Mouse (Mus musculus) heart, postnatal 10 days (tissue): ENCODE results near the gene Nid1. TPM values are rescaled to one million over a fixed set of nuclear protein-coding genes. Genes with fewer than 3 reads are reported as not detected.
"Not testable (repeated sequence)": the region's sequence is repeated elsewhere in the genome, so short reads cannot be mapped to it uniquely, and the experiment has no call there.

ENCODE experiments used
- DNase-seq, 2 experiments: peaks; one replicate each; pipeline ENCODE4 v3.0.0; 2021
- intact Hi-C: fragments of 180-260 bp; cut with DNase I; formaldehyde crosslinking; loops from one replicate; pipeline ENCODE4 v1.15.1; 2025
- total RNA-seq, 2 experiments: library from RNA; stranded (reverse); gene quantifications; 2 replicates each; pipeline ENCODE4 v1.2.3; 2021

Nid1 gene
- total RNA-seq, 2 experiments from 2014 or later = 202 to 215 TPM

DNA sequence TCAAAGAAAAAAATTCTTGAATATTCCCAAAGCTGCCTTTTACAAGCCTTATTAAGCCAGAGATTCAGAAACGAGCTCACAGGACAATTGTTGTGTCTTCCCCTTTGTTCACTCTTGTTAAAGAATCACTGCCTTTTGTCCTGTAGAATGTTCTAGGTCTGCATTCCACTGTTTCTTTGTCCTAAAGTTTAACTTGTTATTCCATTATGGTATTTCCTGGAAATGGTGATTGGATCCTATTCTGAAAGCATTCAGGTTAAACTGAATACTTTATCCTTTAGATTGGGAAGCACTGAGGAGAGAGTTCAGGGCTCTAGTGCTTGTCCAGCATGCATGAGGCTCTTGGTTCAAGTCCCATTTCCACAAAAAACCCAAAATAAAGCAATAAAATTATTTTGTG, 13.6 kb downstream of the Nid1 start:
- DNase-seq, intact Hi-C loops: not testable (repeated sequence)

DNA sequence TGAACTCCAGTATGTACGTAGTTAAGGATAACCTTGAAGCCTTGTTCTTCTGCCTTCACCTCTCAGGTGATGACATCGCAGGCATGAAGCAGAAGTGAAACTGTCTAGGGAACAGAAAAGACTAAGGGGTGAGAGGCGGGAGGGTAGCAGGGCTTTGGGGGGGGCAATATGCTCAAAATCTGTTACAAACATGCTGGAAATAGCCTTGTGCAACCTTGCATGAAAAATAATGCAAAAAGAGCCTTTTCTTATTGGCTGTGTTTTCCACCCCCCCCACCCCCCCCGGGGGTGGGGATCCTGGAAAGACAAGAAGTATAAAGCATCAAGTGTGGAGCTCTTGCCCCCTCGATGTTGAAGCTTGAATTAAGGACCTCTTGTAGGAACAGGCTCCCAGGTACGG, 16.0 kb downstream of the Nid1 start:
- intact Hi-C loops, DNase-seq: not testable (repeated sequence)

DNA sequence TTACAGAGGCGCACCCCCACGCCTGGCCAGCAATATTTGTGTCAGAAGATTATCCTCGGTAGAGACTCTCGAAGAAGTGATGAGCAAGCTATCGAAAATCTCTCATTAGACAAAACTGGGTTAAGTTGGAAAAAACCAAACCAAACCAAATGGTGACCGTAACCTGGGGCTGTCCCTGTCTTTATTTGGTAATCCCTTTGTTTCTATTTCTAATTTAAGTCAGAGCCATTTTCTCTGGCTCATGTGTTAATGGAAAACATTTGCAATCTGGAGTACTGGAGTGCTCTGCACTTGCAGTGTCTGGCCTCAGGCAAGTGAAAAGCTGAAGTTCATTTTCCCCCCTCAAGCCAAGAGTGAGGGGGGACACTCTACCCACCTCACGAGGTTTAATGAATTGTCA, 16.9 kb downstream of the Nid1 start:
- DNase-seq, intact Hi-C loops: not testable (repeated sequence)

DNA sequence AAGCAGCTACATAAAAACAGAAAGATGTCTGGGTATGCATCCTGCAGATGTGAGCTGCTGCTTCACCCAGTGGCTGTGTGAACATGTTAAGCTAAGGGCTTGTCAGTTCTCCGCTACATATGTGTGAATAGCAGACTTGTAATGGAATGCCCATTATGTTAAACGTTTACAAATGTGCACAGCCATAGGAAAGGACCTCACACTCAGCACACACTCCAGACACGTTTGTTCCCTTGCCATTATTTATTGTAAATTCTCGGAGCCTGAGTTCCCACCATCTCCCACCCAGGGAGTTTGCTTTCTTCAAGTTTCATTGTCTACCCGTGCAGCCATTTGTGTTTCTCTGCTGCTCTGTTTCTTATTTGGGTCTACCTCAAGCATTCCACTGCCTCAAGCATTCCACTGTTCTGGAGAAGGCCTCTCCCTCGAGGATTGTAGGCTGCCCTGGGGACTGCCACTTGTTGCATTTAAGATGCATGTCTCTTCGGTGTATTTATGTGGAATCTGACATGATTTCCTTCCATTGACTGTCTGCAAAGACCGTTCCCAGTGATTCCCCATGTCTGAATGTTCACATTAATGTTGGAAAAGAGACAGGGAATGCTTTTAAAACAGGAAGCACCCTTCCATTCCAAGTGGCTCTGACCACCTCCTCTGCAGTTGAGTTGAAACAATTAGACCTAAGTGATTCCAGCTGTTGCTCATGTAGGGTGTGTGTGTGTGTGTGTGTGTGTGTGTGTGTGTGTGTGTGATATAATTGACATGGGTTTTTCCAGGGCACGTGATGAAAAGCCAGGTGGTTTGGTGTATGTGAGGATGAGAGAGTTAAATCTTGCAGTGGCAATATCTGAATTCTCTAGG, 18.5 kb downstream of the Nid1 start:
- DNase-seq, intact Hi-C loops: not testable (repeated sequence)

DNA sequence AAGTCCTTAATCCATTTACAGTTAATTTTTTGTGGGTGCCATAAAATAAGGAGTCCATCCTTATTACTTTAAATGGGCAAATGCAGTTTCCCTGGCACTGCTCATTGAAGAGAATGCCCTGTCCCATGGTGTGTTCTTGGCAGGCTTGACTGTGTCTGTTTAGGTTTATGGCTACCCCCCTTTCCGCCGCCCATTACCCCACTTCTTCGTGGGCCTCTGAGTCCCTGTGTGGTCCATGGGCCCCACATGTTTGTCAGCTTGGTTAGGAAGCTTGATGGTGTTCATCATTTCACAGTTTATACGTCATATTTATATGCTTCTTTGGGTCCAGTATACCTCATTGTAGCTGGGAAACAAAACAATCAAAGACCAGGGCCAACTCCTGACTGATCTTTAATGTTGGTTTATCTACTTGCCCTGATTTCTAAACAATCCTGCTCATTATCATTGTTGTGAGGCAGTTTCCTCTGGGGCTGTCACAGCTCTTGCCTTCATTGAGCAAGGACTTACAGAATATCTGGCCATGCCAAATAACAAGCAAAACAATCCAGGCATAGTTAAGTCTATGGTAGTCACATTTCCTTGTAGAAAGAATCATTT, 20.9 kb downstream of the Nid1 start:
- no peak for DNase-seq
- intact Hi-C loops = loop anchor here (2.0 kb wide), 1 partner anchor 737 kb away; no protein-coding TSS in a partner anchor

DNA sequence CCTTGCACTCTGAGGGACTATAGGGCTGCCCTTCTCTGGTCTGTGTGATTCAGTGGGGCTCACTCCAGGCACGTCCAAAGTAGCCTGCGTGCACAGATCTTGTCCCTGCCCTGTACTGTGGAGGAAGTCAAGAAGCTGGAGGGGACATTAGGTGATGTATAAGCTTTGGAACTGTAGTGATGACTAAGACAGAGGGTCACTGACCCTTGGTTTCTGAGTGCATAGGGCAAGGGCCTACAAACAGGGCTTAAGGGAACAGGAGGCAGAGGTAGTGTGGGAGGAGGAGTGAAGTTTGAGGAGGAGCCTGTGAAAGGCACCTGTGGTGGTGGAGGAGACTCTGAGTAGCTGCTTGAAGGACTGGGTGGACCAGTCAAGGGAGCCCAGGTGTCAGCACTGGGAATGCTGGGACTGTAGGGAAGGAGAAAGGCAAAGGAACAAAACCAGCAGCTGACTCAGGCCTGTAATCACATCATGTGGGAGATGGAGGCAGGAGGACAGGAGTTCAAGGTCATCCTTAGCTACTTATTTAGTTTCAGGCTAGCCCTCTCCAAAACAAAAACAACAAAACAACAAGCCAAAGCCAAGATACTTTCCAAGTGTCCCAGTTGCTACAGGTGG, 23.3 kb downstream of the Nid1 start:
- intact Hi-C loops = no loop called here
- DNase-seq = no peak

DNA sequence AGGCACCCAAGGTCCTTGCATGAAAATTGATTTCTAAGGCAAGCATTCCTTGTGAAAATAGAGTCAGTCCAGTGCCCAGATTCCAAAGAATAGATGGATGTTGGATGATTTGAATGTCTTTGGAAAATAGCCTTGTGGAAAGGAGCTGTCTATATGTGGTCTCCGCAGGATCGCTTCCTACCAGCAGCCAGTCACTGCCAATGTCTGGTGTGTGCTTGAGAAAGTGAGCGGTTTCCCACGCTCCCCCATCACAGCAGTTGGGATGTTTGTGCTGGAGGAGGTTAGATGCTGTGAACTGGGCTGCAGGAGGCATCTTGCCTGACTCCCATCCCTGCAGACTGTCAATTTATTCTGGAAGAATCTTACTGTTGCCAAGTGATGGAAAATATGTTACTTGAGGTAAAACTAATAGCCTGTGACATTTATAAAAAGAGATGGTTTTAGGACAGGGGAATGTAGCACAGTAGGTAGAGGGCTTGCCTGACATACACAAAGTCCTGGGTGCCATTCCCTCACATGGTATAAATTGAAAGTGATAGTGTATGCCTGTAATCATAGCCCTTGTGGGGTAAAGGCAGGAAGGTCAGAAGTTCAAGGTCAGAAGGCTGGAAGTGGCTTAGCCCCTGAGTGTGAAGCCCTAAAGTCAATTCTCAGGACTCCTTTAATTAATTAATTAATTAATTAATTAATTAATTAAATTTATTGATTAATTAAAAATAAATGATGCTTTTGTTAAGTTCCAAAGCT, 24.3 kb downstream of the Nid1 start:
- intact Hi-C loops = no loop called here

DNA sequence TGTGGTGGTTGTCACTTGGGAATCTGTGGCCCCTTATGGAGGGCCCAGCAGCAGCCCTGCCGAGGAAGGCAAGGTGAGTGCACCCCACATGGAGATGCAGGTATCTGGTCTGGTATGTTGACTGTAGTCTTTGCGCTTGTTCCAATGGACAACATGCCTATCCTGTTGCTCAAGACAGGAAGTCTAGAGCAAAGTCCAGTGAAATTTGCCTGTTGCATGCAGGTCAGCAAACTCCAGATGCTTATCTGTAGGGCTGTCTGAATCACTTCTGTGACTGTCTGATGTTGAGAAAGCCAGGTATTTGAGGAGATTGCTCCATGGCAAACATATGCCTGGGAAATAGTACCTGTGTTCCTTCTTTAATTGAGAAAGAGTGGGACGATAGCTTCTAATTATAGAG, 26.6 kb downstream of the Nid1 start:
- intact Hi-C loops = no loop called here

More for the DNA sequence above, 24.3 kb downstream of the Nid1 start:
- no peak for DNase-seq

DNA sequence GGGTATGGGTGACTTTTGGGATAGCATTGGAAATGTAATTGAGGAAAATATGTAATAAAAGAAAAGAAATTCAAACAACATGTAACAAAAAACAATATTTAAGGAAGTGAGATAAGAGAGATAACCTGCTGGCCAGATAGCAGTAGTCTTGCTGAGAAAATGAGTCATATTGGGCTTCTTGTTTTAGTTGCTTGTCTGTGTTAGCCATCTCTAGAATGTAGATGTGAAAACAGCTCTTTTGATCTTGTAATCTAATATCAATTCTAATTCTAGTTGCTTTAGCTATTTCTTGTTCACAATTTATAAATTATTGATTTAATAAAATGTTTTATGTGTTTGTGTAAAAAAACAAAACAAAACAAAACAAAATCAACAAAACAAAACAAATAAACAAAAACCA, 29.9 kb downstream of the Nid1 start:
- intact Hi-C loops, DNase-seq: not testable (repeated sequence)

More for the DNA sequence above, 26.6 kb downstream of the Nid1 start:
- DNase-seq = no peak

DNA sequence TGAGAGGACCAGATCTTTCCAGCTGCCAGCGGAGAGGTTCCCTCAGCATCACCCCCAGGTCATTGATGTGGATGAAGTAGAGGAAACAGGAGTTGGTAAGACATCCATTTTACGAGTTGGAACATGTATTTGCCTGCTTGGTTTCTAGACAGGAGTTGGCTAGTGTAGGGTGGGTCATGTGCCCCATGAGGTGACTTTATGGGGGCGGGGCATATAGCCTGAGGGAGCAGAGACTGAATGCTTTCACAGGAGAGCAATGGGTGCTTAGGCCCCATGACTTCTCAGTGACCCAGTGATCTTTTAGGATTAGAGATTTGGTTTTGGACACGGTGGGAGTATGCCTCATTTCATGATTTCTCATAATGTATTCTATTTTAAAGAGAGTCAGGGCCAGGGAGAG, 31.2 kb downstream of the Nid1 start:
- DNase-seq = no peak
- intact Hi-C loops = no loop called here

DNA sequence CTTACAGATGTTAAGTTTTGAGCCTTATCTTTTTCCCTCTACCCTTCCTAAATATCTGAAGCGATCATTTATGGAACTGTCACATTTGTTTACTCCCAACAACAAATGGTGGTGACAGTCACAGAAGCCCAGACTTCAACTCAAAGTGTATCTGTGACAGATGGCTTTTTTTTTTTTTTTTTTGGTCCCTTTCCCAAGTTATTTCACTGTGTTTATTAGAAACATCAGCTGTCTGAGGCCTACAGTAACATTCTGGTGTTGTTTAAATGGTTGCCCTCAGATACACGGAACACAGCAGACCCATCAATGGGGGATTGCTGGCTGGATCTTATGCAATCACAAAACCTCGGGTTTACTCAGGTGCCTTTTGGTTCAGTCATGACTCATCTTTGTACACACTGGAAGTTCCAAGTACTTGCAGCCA, 34.0 kb downstream of the Nid1 start:
- no peak for DNase-seq
- intact Hi-C loops = no loop called here

DNA sequence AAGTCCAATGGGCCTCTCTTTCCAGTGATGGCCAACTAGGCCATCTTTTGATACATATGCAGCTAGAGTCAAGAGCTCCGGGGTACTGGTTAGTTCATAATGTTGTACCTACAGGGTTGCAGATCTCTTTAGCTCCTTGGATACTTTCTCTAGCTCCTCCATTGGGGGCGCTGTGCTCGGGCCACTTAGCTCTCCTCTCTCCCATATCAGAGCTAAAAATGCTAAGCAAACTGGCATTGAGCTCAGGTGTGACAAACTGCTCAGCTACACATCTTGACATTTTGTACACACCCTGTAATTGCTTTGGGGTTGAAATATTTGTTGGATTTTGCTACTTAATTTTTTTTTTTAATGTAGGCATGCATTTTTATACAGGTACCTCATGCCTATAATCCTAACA, 37.1 kb downstream of the Nid1 start:
- intact Hi-C loops, DNase-seq: not testable (repeated sequence)

DNA sequence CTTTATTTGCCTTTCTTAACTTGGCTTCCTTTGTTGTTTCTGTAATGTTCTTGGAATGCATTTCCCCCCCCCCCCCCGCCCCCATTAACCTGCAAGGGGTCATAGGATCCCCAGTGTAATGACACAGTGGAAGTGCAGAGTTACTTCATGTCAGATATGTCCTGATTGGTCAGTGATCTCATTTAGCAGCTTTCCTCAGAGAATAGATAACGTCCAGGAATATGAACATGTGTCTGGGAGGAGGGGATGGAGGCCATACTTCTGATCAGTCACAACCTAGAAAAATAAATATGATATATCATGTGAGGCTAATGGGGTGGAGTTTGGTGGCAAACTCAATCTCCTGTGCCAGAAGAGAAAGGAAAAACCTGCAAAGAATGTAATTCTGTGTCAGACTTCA, 37.6 kb downstream of the Nid1 start:
- intact Hi-C loops = no loop called here
- no peak for DNase-seq

DNA sequence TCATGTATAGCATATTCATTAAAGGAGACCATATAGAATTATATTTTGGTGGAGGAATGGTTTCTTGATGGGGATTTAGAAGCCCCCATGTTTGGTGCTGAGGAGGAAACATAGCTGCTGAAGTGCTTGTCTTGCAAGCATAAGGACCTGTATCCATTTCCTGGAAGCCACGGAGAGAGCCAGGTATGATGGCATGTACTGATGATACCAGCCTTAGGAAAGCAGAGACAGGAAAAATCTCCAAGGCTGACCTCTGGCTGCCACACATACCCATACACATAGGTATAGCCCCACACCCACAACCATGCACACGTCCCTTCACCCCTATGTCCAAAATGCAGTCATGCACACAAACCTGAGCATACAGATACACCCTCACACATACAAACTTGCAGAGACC, 39.2 kb downstream of the Nid1 start:
- no peak for DNase-seq
- intact Hi-C loops = no loop called here

DNA sequence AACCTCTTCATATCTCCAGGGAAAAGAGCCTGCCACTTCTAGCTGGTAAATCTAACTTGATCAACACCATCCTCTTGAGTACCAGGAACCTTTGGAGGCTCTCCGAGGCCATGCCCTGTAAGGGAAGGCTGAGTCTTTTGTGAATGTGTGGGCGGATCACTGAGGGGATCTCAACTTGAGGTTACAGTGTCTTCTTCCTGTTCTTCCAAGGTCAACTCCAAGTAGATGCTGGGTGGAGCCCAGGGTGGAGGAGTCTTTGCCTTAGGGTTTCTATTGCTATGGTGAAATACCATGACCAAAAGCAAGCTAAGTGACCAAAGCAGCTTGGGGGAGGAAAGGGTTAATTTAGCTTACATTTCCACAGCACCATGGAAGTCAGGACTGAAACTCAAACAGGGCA, 39.7 kb downstream of the Nid1 start:
- no peak for DNase-seq
- intact Hi-C loops = no loop called here

DNA sequence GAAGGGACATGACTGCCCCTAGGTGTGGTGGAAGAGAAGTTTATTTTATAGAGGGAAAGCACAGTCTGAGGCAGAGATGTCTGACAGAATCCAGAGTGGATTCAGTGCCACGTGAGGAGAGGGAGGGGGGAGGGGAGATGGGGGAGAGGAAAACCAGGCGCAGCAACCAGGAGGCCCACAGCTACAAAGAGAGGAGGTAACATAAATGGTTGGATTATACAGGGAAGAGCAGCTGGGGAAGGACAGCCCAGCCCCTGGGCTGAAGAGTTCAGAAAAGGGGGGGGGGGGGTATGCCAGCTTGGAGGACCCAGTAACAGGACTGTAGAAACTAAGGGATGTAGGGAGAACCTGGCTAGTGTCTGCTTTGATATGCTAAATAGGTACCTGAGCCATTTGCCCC, 42.6 kb downstream of the Nid1 start:
- DNase-seq = no peak
- intact Hi-C loops = no loop called here

DNA sequence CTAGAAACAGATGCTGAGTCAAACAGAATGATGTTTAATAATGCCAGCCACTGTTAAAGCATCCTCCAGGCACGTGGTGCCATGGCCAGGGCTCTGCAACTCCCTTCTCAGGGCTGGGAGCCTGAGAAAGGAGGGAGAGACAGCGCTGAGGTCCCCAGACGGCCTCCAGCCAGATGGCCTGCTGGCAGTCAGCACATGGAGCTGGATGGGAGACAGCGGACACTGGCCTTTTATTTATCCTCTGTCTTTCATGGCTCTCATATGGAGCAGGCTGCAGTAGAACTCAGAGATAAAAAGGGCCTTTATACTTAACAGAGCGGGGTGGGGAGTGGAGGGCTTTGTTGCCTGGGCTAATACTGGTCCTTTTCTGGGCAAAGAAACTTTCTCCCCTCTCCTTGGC, 43.7 kb downstream of the Nid1 start:
- intact Hi-C loops = no loop called here
- DNase-seq = peak; percentile 80 to 82

DNA sequence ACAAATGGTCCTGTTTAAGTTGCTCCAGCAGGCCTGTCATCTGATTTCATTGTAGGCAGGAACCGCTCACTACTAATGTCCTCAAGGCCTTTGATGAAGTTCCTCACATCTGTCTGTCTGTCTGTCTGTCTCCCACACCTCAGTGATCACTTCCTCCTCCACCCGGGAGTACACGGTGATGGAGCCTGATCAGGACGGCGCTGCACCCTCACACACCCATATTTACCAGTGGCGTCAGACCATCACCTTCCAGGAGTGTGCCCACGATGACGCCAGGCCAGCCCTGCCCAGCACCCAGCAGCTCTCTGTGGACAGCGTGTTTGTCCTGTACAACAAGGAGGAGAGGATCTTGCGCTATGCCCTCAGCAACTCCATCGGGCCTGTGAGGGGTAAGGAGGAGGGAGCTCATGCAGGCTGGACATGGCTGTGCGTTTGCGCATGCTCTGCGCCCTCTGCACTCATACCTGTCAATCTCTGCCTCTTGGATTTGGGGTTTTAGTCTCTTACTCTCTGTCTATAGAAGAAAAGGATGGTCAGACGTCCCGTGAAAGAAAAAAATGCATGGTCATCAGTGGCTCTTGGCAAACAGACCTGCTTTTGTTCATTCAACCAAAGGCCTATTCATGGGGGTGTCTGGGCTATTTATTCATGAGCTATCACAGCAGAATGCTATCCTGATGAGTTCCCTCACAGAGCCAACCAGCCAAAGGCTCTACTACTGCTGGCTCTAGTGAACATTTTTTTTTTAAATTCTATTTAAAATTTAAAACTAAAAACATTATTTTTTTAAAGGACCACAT, 44.7 kb downstream of the Nid1 start:
- no peak for DNase-seq
- intact Hi-C loops = no loop called here

DNA sequence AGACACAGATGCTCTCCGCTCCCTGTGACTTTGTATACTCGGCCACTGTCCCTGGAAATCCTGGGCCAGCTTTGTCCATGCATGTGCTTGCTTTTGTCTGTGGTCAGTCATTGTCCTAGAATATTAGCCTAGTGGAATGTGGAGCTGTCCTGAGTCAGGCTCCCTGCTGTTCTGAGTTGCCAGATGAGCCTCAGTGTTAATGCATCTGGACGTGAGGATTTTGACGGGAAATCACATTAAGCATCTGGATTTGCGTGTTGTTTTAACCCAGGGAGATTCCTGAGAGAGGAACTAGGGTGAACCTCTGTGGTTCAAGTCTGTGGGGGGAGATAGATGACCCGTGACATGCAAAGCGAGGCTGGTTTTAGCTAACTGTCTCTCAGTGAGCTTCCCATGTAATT, 47.0 kb downstream of the Nid1 start:
- intact Hi-C loops = no loop called here
- no peak for DNase-seq

DNA sequence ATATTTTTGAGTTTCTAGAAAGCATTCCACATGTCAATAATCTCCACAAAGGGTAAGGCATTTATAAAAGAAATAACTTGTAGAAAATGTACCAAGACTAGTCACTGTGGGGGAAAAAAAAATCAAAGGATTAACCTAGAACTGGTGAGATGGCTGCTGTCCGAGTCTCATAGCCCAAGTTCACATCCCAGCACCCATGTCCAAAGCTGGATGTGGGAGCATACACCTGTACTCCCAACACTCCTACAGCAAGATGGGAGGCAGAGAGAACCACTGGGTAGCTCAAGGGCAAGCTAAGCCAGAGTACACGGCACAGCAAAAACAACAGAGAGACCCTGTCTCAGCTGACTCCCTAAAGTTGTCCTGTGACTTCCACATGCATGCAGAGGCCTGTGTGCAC, 47.5 kb downstream of the Nid1 start:
- no peak for DNase-seq
- intact Hi-C loops = no loop called here
